Mouse (Mus musculus): ENCODE data around the gene Serpinb2. TPM values are rescaled to one million over a fixed set of nuclear protein-coding genes. Genes with fewer than 3 reads are reported as not detected.

Gene Serpinb2
- 0.22 TPM in 1 of 2 replicates, not detected in the other for polyA plus RNA-seq (2016; fragmentation: Nextera tagmentation; extraction: Ambion mirVana)

GRCm38 (mm10) chr1:107511252-107511651, at the start of gene Serpinb2:
Serpinb2 (plus strand) TSS chr1:107511423.
- Histone ChIP-seq H3K27ac (no peak within 1 kb of the TSS), H3K4me1 (replicated peaks) (no peaks in the 10 kb centered on the region), H3K4me3 (no peak within 1 kb of the TSS), H3K36me3 (no peaks in the 10 kb centered on the region), H3K9me3 (no peaks in the 10 kb centered on the region), H3K27me3 (ENCODE audit: insufficient read depth, poor library complexity, severe bottlenecking) (no peaks in the 10 kb centered on the region)
- no peak for DNase-seq (ENCODE audit: low spot score)
- 83% methylated on average over 5 of the region's 5 CpGs for WGBS

- Histone ChIP-seq H3K36me3 (no peaks in the 10 kb centered on the region), H3K9me3 (no peaks in the 10 kb centered on the region), H3K27me3 (ENCODE audit: insufficient read depth, poor library complexity, severe bottlenecking) (no peaks in the 10 kb centered on the region), H3K4me1 (replicated peaks) (no peaks in the 10 kb centered on the region), H3K27ac (no peak overlapping the region), H3K4me3 (no peak overlapping the region)
- no peak for DNase-seq (ENCODE audit: low spot score)
These were observed 31.3 kb upstream of the Serpinb2 start for GRCm38 (mm10) chr1:107479909-107480308.

- Histone ChIP-seq H3K27me3 (ENCODE audit: insufficient read depth, poor library complexity, severe bottlenecking) (no peaks in the 10 kb centered on the region), H3K4me3 (no peak overlapping the region; the same call in 1 of the 2 replicates), H3K9me3 (no peaks in the 10 kb centered on the region), H3K36me3 (no peaks in the 10 kb centered on the region), H3K4me1 (replicated peaks) (no peaks in the 10 kb centered on the region), H3K27ac (no peak overlapping the region)
- WGBS: 36% methylated on average over 11 of the region's 11 CpGs
- DNase-seq (ENCODE audit: low spot score): peak; percentile 81
These were observed 29.8 kb upstream of the Serpinb2 start for GRCm38 (mm10) chr1:107481452-107481851.

GRCm38 (mm10) chr1:107489577-107489976, 21.6 kb upstream of the Serpinb2 start:
- H3K4me1 ChIP-seq (replicated peaks): no peaks in the 10 kb centered on the region

GRCm38 (mm10) chr1:107496789-107497188, 14.4 kb upstream of the Serpinb2 start:
- Histone ChIP-seq H3K4me1 (replicated peaks) (no peaks in the 10 kb centered on the region), H3K27ac (no peak overlapping the region), H3K27me3 (ENCODE audit: insufficient read depth, poor library complexity, severe bottlenecking) (no peaks in the 10 kb centered on the region), H3K9me3 (no peaks in the 10 kb centered on the region), H3K4me3 (no peak overlapping the region), H3K36me3 (no peaks in the 10 kb centered on the region)
- 94% methylated on average over 2 of the region's 2 CpGs for WGBS
- no peak for DNase-seq (ENCODE audit: low spot score)

More at GRCm38 (mm10) chr1:107489577-107489976, 21.6 kb upstream of the Serpinb2 start:
- no peaks in the 10 kb centered on the region for H3K36me3 ChIP-seq
- 72% methylated on average over 8 of the region's 8 CpGs for WGBS
- H3K27ac ChIP-seq: no peak overlapping the region
- no peak overlapping the region for H3K4me3 ChIP-seq
- H3K9me3 ChIP-seq: no peaks in the 10 kb centered on the region
- DNase-seq (ENCODE audit: low spot score): no peak
- no peaks in the 10 kb centered on the region for H3K27me3 ChIP-seq (ENCODE audit: insufficient read depth, poor library complexity, severe bottlenecking)

GRCm38 (mm10) chr1:107502025-107502424, 9.2 kb upstream of the Serpinb2 start:
- DNase-seq (ENCODE audit: low spot score): no peak
- Histone ChIP-seq H3K9me3 (no peaks in the 10 kb centered on the region), H3K36me3 (no peaks in the 10 kb centered on the region), H3K27me3 (ENCODE audit: insufficient read depth, poor library complexity, severe bottlenecking) (no peaks in the 10 kb centered on the region), H3K27ac (no peak overlapping the region), H3K4me3 (no peak overlapping the region), H3K4me1 (replicated peaks) (no peaks in the 10 kb centered on the region)

GRCm38 (mm10) chr1:107503294-107503693, 7.9 kb upstream of the Serpinb2 start:
- Histone ChIP-seq H3K36me3 (no peaks in the 10 kb centered on the region), H3K4me3 (no peak overlapping the region), H3K4me1 (replicated peaks) (no peaks in the 10 kb centered on the region), H3K9me3 (no peaks in the 10 kb centered on the region), H3K27me3 (ENCODE audit: insufficient read depth, poor library complexity, severe bottlenecking) (no peaks in the 10 kb centered on the region), H3K27ac (no peak overlapping the region)
- 86% methylated on average over 3 of the region's 3 CpGs for WGBS
- no peak for DNase-seq (ENCODE audit: low spot score)

GRCm38 (mm10) chr1:107505898-107506562, 5.2 kb upstream of the Serpinb2 start:
- no peak for DNase-seq (ENCODE audit: low spot score)
- Histone ChIP-seq H3K4me1 (replicated peaks) (no peaks in the 10 kb centered on the region), H3K27me3 (ENCODE audit: insufficient read depth, poor library complexity, severe bottlenecking) (no peaks in the 10 kb centered on the region), H3K4me3 (no peak overlapping the region), H3K9me3 (no peaks in the 10 kb centered on the region), H3K36me3 (no peaks in the 10 kb centered on the region), H3K27ac (no peak overlapping the region)
- WGBS: 87% methylated on average over 8 of the region's 8 CpGs

GRCm38 (mm10) chr1:107512194-107513138, 1.2 kb downstream of the Serpinb2 start:
- no peak overlapping the region for H3K4me3 ChIP-seq
- no peaks in the 10 kb centered on the region for H3K9me3 ChIP-seq
- no peaks in the 10 kb centered on the region for H3K36me3 ChIP-seq
- no peak for DNase-seq (ENCODE audit: low spot score)
- H3K4me1 ChIP-seq (replicated peaks): no peaks in the 10 kb centered on the region
- no peaks in the 10 kb centered on the region for H3K27me3 ChIP-seq (ENCODE audit: insufficient read depth, poor library complexity, severe bottlenecking)
- H3K27ac ChIP-seq: no peak overlapping the region
- WGBS: 84% methylated on average over 2 of the region's 2 CpGs

GRCm38 (mm10) chr1:107513530-107513929, 2.3 kb downstream of the Serpinb2 start:
- WGBS: 95% methylated on average over 1 of the region's 1 CpGs
- no peaks in the 10 kb centered on the region for H3K27me3 ChIP-seq (ENCODE audit: insufficient read depth, poor library complexity, severe bottlenecking)
- H3K27ac ChIP-seq: no peak overlapping the region
- no peaks in the 10 kb centered on the region for H3K9me3 ChIP-seq
- DNase-seq (ENCODE audit: low spot score): no peak
- H3K4me3 ChIP-seq: no peak overlapping the region
- no peaks in the 10 kb centered on the region for H3K4me1 ChIP-seq (replicated peaks)
- H3K36me3 ChIP-seq: no peaks in the 10 kb centered on the region

GRCm38 (mm10) chr1:107515839-107516498, 4.7 kb downstream of the Serpinb2 start:
- no peaks in the 10 kb centered on the region for H3K27me3 ChIP-seq (ENCODE audit: insufficient read depth, poor library complexity, severe bottlenecking)
- H3K4me1 ChIP-seq (replicated peaks): no peaks in the 10 kb centered on the region
- WGBS: 72% methylated on average over 2 of the region's 2 CpGs
- no peaks in the 10 kb centered on the region for H3K36me3 ChIP-seq
- no peak overlapping the region for H3K4me3 ChIP-seq
- no peaks in the 10 kb centered on the region for H3K9me3 ChIP-seq
- no peak for DNase-seq (ENCODE audit: low spot score)
- H3K27ac ChIP-seq: no peak overlapping the region

- H3K36me3 ChIP-seq: no peaks in the 10 kb centered on the region
- H3K27ac ChIP-seq: no peak overlapping the region
- peaks cover 2% of the 10 kb centered on the region; the same call in 1 of the 2 replicates for H3K4me1 ChIP-seq (replicated peaks)
- no peak for DNase-seq (ENCODE audit: low spot score)
- H3K4me3 ChIP-seq: no peak overlapping the region
- 82% methylated on average over 4 of the region's 4 CpGs for WGBS
- no peaks in the 10 kb centered on the region for H3K27me3 ChIP-seq (ENCODE audit: insufficient read depth, poor library complexity, severe bottlenecking)
- H3K9me3 ChIP-seq: no peaks in the 10 kb centered on the region
These were observed 14.4 kb downstream of the Serpinb2 start for GRCm38 (mm10) chr1:107525592-107525991.

All from hindbrain, embryonic 10.5 days (tissue).